ENCODE assay signal across 11 mouse cellular contexts in the genomic region with DNA sequence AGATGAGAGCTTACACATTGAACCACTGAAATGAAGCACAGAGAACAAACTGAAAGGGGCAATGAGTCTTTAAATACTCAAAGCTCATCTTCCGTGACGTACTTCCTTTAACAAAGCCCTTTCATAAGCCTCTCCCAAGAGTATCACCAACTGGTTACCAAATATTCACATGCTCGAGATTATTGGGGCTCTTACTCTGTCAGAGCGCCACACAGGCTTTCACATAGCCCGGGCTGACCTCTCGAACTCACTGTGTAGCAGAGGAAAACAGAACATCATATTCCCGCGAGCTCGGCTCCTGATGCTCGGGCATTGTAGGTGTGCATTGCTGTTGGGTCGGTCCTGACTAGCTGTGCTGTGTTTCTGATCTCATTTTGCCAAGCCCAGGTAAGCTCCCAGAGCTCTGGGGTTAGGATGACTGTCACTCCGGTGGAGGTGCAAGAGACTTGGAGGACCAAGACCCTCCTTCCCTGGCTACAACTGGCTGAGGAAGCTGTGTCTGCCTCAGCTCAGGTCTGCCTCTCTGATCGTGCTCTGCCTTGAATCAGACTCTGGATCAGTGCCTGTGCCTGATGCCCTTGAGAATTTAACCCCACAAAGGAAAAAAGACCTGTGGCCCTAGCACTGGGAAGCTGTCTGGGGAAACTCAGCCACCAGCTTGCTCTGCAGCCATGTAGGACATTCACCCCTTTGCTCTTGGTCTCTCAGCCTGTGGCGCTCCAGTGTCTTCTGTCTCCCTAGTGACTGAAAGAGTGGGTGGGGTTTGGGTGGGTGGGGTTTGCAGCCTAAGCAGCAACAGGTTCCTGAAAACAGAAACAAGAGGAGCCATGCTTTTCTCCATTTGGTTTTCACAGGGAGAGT. TPM values are rescaled to one million over a fixed set of nuclear protein-coding genes. Genes with fewer than 3 reads are reported as not detected.
DNase-seq lines count a peak whose midpoint lies in the region; ATAC-seq and TF ChIP-seq lines count a peak whose summit lies in the region.
"Had no signal": no experiment of that assay in that cellular context is flagged by ENCODE, and none has a peak within 500 bp of the region (broad histone marks: within the 10 kb centered on the region; RNA-seq: fewer than 3 reads in every experiment).

No protein-coding gene starts in this region.

- 49% methylated on average over 14 of the region's 14 CpGs for WGBS in spleen, adult 2 months
- 71% methylated on average over 14 of the region's 14 CpGs for WGBS in midbrain, embryonic 16.5 days
- 75% methylated on average over 14 of the region's 14 CpGs for WGBS in forebrain, embryonic 11.5 days

- H3K9ac ChIP-seq in midbrain, embryonic 16.5 days (ENCODE audit: low read depth, low read length), result no peak overlapping the region
- H3K9ac ChIP-seq in forebrain, embryonic 11.5 days (ENCODE audit: low read length), result no peak overlapping the region

- no peaks in the 10 kb centered on the region for H3K27me3 ChIP-seq in spleen, adult 2 months (ENCODE audit: control insufficient read depth, insufficient read depth, low read length)
- no peaks in the 10 kb centered on the region for H3K27me3 ChIP-seq in midbrain, embryonic 16.5 days (ENCODE audit: control insufficient read depth, insufficient read depth, low read depth, low read length)
- no peaks in the 10 kb centered on the region for H3K27me3 ChIP-seq in forebrain, embryonic 11.5 days (ENCODE audit: control insufficient read depth, insufficient read depth, low read length)

- no peak for DNase-seq in left cerebral cortex, adult 2 months (ENCODE audit: extremely low spot score in 1 of 2, low spot score in 2 of 2)
- no peak for DNase-seq in left cerebral cortex, adult 11 months (ENCODE audit: low spot score)
- peak; percentile 82 for DNase-seq in R1 (ENCODE audit: low read depth, low spot score)
- DNase-seq in kidney, postnatal 36 days, result peak; percentile 27 to 35
- DNase-seq in spleen, adult 2 months (ENCODE audit: low read depth in 1 of 2, low spot score in 2 of 2), result peak; percentile 54 to 87
- DNase-seq in forebrain, embryonic 11.5 days (ENCODE audit: low spot score), result no peak
- no peak for DNase-seq in cerebellum, postnatal 4 days (ENCODE audit: low spot score in 2 of 2)
- DNase-seq: cerebellum, adult 9-11 months had no signal

- no peaks in the 10 kb centered on the region for H3K9me3 ChIP-seq in midbrain, embryonic 16.5 days (replicated peaks; ENCODE audit: control insufficient read depth, low read length, poor library complexity, severe bottlenecking)
- H3K9me3 ChIP-seq in forebrain, embryonic 11.5 days (ENCODE audit: control insufficient read depth, low read length), result no peaks in the 10 kb centered on the region

- no peak overlapping the region for H3K4me2 ChIP-seq in midbrain, embryonic 16.5 days (ENCODE audit: low read length)
- H3K4me2 ChIP-seq in forebrain, embryonic 11.5 days (ENCODE audit: low read depth, low read length, severe bottlenecking), result no peak overlapping the region

- H3K36me3 ChIP-seq in spleen, adult 2 months (ENCODE audit: control insufficient read depth, insufficient read depth, low read length), result no peaks in the 10 kb centered on the region; the same call in 1 of the 2 replicates
- H3K36me3 ChIP-seq in midbrain, embryonic 16.5 days (ENCODE audit: control insufficient read depth, insufficient read depth, low read length), result no peaks in the 10 kb centered on the region
- no peaks in the 10 kb centered on the region for H3K36me3 ChIP-seq in forebrain, embryonic 11.5 days (ENCODE audit: control insufficient read depth, insufficient read depth, low read length)

- peak; percentile 53; the same call in 1 of the 2 replicates for TF ChIP-seq POLR2A in spleen, adult 2 months (IDR thresholded peaks at IDR 0.05; ENCODE audit: low read depth, low read length)

- intact Hi-C loops in left cerebral cortex, adult 2 months (cut with DNase I), result no loop called here

- peaks cover 68% of the 10 kb centered on the region for H3K4me1 ChIP-seq in spleen, adult 2 months (ENCODE audit: control insufficient read depth, insufficient read depth, insufficient read length)
- 0 out of 2 replicates have a peak, but pooled peaks cover 3% of the 10 kb centered on the region for H3K4me1 ChIP-seq in midbrain, embryonic 16.5 days (ENCODE audit: control insufficient read depth, insufficient read depth, low read length)
- no peaks in the 10 kb centered on the region for H3K4me1 ChIP-seq in forebrain, embryonic 11.5 days (replicated peaks; ENCODE audit: control insufficient read depth, insufficient read depth, low read length)

- no peak for TF ChIP-seq CTCF in left cerebral cortex, adult 2 months (IDR thresholded peaks at IDR 0.05)
- no peak for TF ChIP-seq CTCF in spleen, adult 2 months (IDR thresholded peaks at IDR 0.05; ENCODE audit: extremely low read depth, insufficient read depth, insufficient read length, insufficient replicate concordance)

- no peak for ATAC-seq in midbrain, embryonic 16.5 days
- ATAC-seq in forebrain, embryonic 11.5 days (replicated peaks; ENCODE audit: low FRiP score), result no peak

- no peak overlapping the region for H3K4me3 ChIP-seq in left cerebral cortex, adult 2 months
- H3K4me3 ChIP-seq in spleen, adult 2 months (ENCODE audit: extremely low read depth, insufficient read depth, insufficient read length), result peak overlapping the region; percentile 43
- H3K4me3 ChIP-seq in midbrain, embryonic 16.5 days (ENCODE audit: low read depth, low read length), result no peak overlapping the region
- H3K4me3 ChIP-seq in forebrain, embryonic 11.5 days (ENCODE audit: low read depth, low read length), result no peak overlapping the region

- peak overlapping the region; percentile 61 for H3K27ac ChIP-seq in left cerebral cortex, adult 2 months
- H3K27ac ChIP-seq in spleen, adult 2 months (ENCODE audit: insufficient read depth, low read length), result peak overlapping the region; percentile 100
- no peak overlapping the region for H3K27ac ChIP-seq in midbrain, embryonic 16.5 days (ENCODE audit: low read length)
- no peak overlapping the region for H3K27ac ChIP-seq in forebrain, embryonic 11.5 days (ENCODE audit: low read depth, low read length)

RNA-seq across cellular contexts. Expression of a gene that starts 22.5 kb away (rescaled TPM):
- total RNA-seq in left cerebral cortex, adult 2 months (2021), result 10 to 100 TPM; 21.6 to 25.6 TPM
- 42.4 and 56.2 TPM in 2 replicates for polyA plus RNA-seq in spleen, adult 2 months (2012; rRNA removed)
- 1.3 and 2.1 TPM in 2 replicates for polyA plus RNA-seq in midbrain, embryonic 16.5 days (2015; fragmentation: Nextera tagmentation; extraction: Ambion mirVana)
- 1.6 and 2.1 TPM in 2 replicates for polyA plus RNA-seq in forebrain, embryonic 11.5 days (2014; fragmentation: Nextera tagmentation; extraction: Ambion mirVana)

RNA-seq across cellular contexts. Expression of a gene that starts 36.1 kb away (rescaled TPM):
- 10 to 100 TPM; 71.4 to 72.8 TPM for total RNA-seq in left cerebral cortex, adult 2 months (2021)
- 24.3 and 27.4 TPM in 2 replicates for polyA plus RNA-seq in spleen, adult 2 months (2012; rRNA removed)
- polyA plus RNA-seq in midbrain, embryonic 16.5 days (2015; fragmentation: Nextera tagmentation; extraction: Ambion mirVana), result 0.89 and 1.1 TPM in 2 replicates
- 0.88 and 1.5 TPM in 2 replicates for polyA plus RNA-seq in forebrain, embryonic 11.5 days (2014; fragmentation: Nextera tagmentation; extraction: Ambion mirVana)

RNA-seq across cellular contexts. Expression of a gene that starts 37.0 kb away (rescaled TPM):
- total RNA-seq in left cerebral cortex, adult 2 months (2021), result 10 to 100 TPM; 41.5 to 43.0 TPM
- 18.7 and 19.3 TPM in 2 replicates for polyA plus RNA-seq in spleen, adult 2 months (2012; rRNA removed)
- polyA plus RNA-seq in midbrain, embryonic 16.5 days (2015; fragmentation: Nextera tagmentation; extraction: Ambion mirVana), result 70.1 and 77.8 TPM in 2 replicates
- 63.7 and 64.4 TPM in 2 replicates for polyA plus RNA-seq in forebrain, embryonic 11.5 days (2014; fragmentation: Nextera tagmentation; extraction: Ambion mirVana)

RNA-seq across cellular contexts. Expression of a gene that starts 56.1 kb away (rescaled TPM):
- total RNA-seq in left cerebral cortex, adult 2 months (2021), result 100 to 1,000 TPM; 221 to 228 TPM
- polyA plus RNA-seq in spleen, adult 2 months (2012; rRNA removed), result 97.5 and 107 TPM in 2 replicates
- polyA plus RNA-seq in midbrain, embryonic 16.5 days (2015; fragmentation: Nextera tagmentation; extraction: Ambion mirVana), result 227 and 250 TPM in 2 replicates
- 198 and 200 TPM in 2 replicates for polyA plus RNA-seq in forebrain, embryonic 11.5 days (2014; fragmentation: Nextera tagmentation; extraction: Ambion mirVana)

RNA-seq across cellular contexts. Expression of a gene that starts 59.0 kb away (rescaled TPM):
- under 1 TPM in 1 of 2 experiments, not detected in 1; 0.98 TPM for total RNA-seq in left cerebral cortex, adult 2 months (2021)
- polyA plus RNA-seq in spleen, adult 2 months (2012; rRNA removed), result 0.54 TPM in 1 of 2 replicates, not detected in the other
- 0.36 and 1.2 TPM in 2 replicates for polyA plus RNA-seq in midbrain, embryonic 16.5 days (2015; fragmentation: Nextera tagmentation; extraction: Ambion mirVana)
- polyA plus RNA-seq in forebrain, embryonic 11.5 days (2014; fragmentation: Nextera tagmentation; extraction: Ambion mirVana), result 0.32 and 1.2 TPM in 2 replicates
- total RNA-seq: hematopoietic stem cell, adult 5-6 weeks had no signal
- polyA plus RNA-seq: lung, embryonic 16.5 days had no signal

Comparison
In these comparisons a context has a peak if more than half of its experiments do, and no peak if none do; other contexts are left out.
1. DNase-seq: peak in R1 (single experiment), kidney, postnatal 36 days (2 of 2) and spleen, adult 2 months (2 of 2); none in left cerebral cortex, adult 2 months (0 of 2), left cerebral cortex, adult 11 months (single experiment), forebrain, embryonic 11.5 days (single experiment) and cerebellum, postnatal 4 days (0 of 2).
2. H3K27ac ChIP-seq: peak in left cerebral cortex, adult 2 months (single experiment) and spleen, adult 2 months (single experiment); none in midbrain, embryonic 16.5 days (single experiment) and forebrain, embryonic 11.5 days (single experiment).
3. RNA of a gene that starts 22.5 kb away (polyA plus RNA-seq): 42.4 to 56.2 TPM in spleen, adult 2 months; 1.3 to 2.1 TPM in midbrain, embryonic 16.5 days and 1.6 to 2.1 TPM in forebrain, embryonic 11.5 days; every median in the first group is over 10 times any median in the second.
4. RNA of a gene that starts 36.1 kb away (polyA plus RNA-seq): 24.3 to 27.4 TPM in spleen, adult 2 months; 0.88 to 1.5 TPM in forebrain, embryonic 11.5 days and 0.89 to 1.1 TPM in midbrain, embryonic 16.5 days; every median in the first group is over 10 times any median in the second.